Mouse (Mus musculus) ES-E14 (cell line): ENCODE measurements at regions not wholly inside any gene's neighbourhood (a gene's known extent, or its start where the extent isn't known, plus 50 kb on each side); places are given as distances from the start of the nearest gene placed in this dataset.

Experiments used
- CHD2 ChIP-seq: IDR thresholded peaks from 2 replicates; pipeline ENCODE4 v1.6.1; 2014; ENCODE audit warnings: mild to moderate bottlenecking, low read depth, low read length, inconsistent platforms
- HCFC1 ChIP-seq: IDR thresholded peaks from 2 replicates; pipeline ENCODE4 v1.6.1; 2012; ENCODE audit warnings: low read length, inconsistent platforms, borderline replicate concordance; ENCODE audit not compliant: insufficient read depth
- MAFK ChIP-seq: IDR thresholded peaks from 2 replicates; pipeline ENCODE4 v1.6.1; 2014; ENCODE audit warnings: mild to moderate bottlenecking, low read depth, low read length, inconsistent platforms; ENCODE audit not compliant: insufficient read depth
- ZC3H11A ChIP-seq: IDR thresholded peaks from 2 replicates; pipeline ENCODE4 v1.6.1; 2012; ENCODE audit warnings: low read depth, mild to moderate bottlenecking, inconsistent platforms, low read length, borderline replicate concordance
- ZNF384 ChIP-seq: IDR thresholded peaks from 2 replicates; pipeline ENCODE4 v1.6.1; 2012; ENCODE audit warnings: low read depth, low read length, inconsistent platforms

DNA sequence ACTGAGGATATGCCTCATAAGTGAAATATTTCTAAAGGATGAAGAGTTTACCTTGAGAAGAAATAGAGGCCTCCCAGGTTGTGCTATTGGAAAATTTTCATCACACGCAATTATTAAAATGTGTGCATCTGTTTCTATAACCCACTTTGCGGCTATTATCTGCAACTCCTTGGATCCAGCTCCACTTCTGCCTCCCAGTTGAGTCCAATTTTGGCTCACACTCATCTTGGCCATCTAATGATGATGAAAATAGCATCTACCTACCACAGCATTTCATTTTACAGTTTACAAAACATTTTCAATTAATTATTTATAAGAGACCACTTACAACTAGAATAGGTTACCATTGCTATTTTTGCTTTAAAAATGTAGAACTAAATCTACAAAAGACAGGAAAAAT, 554.3 kb upstream of the Sptlc3 start:
- TF ChIP-seq HCFC1 (no peak), MAFK (no peak), ZNF384 (no peak), CHD2 (no peak), ZC3H11A (no peak)
